Mouse (Mus musculus) limb, embryonic 11.5 days (tissue): ENCODE data around the gene Ddx41. TPM values are rescaled to one million over a fixed set of nuclear protein-coding genes. Genes with fewer than 3 reads are reported as not detected.
A peak's percentile ranks its signal among the peaks of the same experiment; 100 is the strongest.

ENCODE experiments used
- ATAC-seq: fragments of 200-750 bp; cut with Nextera tagmentation; 2 replicates; pipeline ENCODE4 v1.8.0; 2017; ENCODE audit warnings: low read depth; ENCODE audit not compliant: insufficient number of reproducible peaks, low FRiP score, low TSS enrichment
- DNase-seq: peaks from one replicate; pipeline ENCODE4 v3.0.0-alpha.2; 2015; ENCODE audit warnings: low spot score
- H3K27ac ChIP-seq: fragments of 300-500 bp; sonication (generic); replicated peaks from 2 replicates; pipeline ENCODE4 v1.5.1; 2014; ENCODE audit warnings: low read depth, mild to moderate bottlenecking, low read length
- H3K27me3 ChIP-seq: fragments of 300-500 bp; sonication (generic); 2 replicates; pipeline ENCODE4 v1.6.1; 2014; ENCODE audit warnings: mild to moderate bottlenecking, low read length, mixed read lengths; ENCODE audit not compliant: control insufficient read depth, insufficient read depth
- H3K36me3 ChIP-seq: fragments of 300-500 bp; sonication (generic); 2 replicates; pipeline ENCODE4 v1.6.1; 2014; ENCODE audit warnings: mild to moderate bottlenecking, low read length, moderate library complexity, mixed read lengths; ENCODE audit not compliant: control insufficient read depth, insufficient read depth
- H3K4me1 ChIP-seq: fragments of 300-500 bp; sonication (generic); 2 replicates; pipeline ENCODE4 v1.6.1; 2014; ENCODE audit warnings: low read length, mixed read lengths; ENCODE audit not compliant: control insufficient read depth, insufficient read depth
- H3K4me2 ChIP-seq: fragments of 300-500 bp; sonication (generic); 2 replicates; pipeline ENCODE4 v1.6.1; 2014; ENCODE audit warnings: low read depth, mild to moderate bottlenecking, moderate library complexity; ENCODE audit not compliant: severe bottlenecking
- H3K4me3 ChIP-seq: fragments of 300-500 bp; sonication (generic); 2 replicates; pipeline ENCODE4 v1.5.1; 2014; ENCODE audit warnings: low read depth, low read length
- H3K9ac ChIP-seq: fragments of 300-500 bp; sonication (generic); 2 replicates; pipeline ENCODE4 v1.6.1; 2014; ENCODE audit warnings: mild to moderate bottlenecking, low read length
- H3K9me3 ChIP-seq: fragments of 300-500 bp; sonication (generic); 2 replicates; pipeline ENCODE4 v1.6.1; 2016; ENCODE audit warnings: low read length; ENCODE audit not compliant: control insufficient read depth
- WGBS: fragments of 180-500 bp; shearing (Covaris S2); extraction: QIAGEN DNeasy Blood & Tissue Kit; methylation state at CpG from one replicate; pipeline ENCODE4 v1.1.7; 2014; 5-methylcytosine and 5-hydroxymethylcytosine counted together
- microRNA-seq: library from miRNA; unstranded; fragments of <30 nt; microRNA quantifications from one replicate; pipeline ENCODE4, GENCODE M21; 2016
- polyA plus RNA-seq: library from polyadenylated mRNA; unstranded; fragments of >200 nt; fragmentation: Nextera tagmentation; extraction: Ambion mirVana; gene quantifications from 2 replicates; pipeline ENCODE4 v1.2.1, GENCODE M21; 2014

Gene Ddx41
- polyA plus RNA-seq, 1 experiment from 2014 or later, result 84.0 TPM

GRCm38 (mm10) chr13:55483593-55483992, 52.9 kb downstream of the Ddx41 start:
- H3K36me3 ChIP-seq, result peaks cover 38% of the 10 kb centered on the region
- H3K9ac ChIP-seq, result no peak overlapping the region
- no peak overlapping the region for H3K27ac ChIP-seq
- 72% methylated on average over 15 of the region's 15 CpGs for WGBS
- H3K9me3 ChIP-seq, result no peaks in the 10 kb centered on the region
- H3K4me1 ChIP-seq, result peaks cover 37% of the 10 kb centered on the region
- no peak overlapping the region for H3K4me3 ChIP-seq
- H3K27me3 ChIP-seq, result no peaks in the 10 kb centered on the region
- H3K4me2 ChIP-seq, result no peak overlapping the region
- peak; percentile 46 for DNase-seq
- no peak for ATAC-seq

DNA sequence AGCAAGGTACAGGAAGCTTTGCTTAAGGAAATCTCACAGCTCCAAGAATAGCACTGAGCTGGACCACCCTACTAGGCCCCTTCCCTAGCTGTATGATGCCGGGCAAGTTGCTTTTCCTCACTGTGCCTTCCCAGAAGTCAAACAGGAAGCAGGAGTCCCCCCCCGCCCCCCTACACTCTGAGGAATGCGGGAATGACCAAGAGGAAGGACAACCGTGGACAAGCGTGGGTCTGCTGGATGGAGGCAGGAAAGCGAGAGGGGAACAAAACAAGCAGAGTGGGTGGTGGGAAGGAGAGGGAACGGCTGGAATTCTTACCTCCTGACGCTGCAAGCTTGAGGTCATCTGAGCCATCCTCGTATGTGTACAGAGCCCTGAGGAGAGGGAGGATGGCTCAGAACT, 53.4 kb downstream of the Ddx41 start:
- peaks cover 34% of the 10 kb centered on the region for H3K4me1 ChIP-seq
- no peak overlapping the region for H3K9ac ChIP-seq
- H3K4me2 ChIP-seq, result no peak overlapping the region
- no peaks in the 10 kb centered on the region for H3K27me3 ChIP-seq
- WGBS, result 66% methylated on average over 9 of the region's 9 CpGs
- no peaks in the 10 kb centered on the region for H3K9me3 ChIP-seq
- H3K4me3 ChIP-seq, result no peak overlapping the region
- peaks cover 38% of the 10 kb centered on the region for H3K36me3 ChIP-seq
- no peak overlapping the region for H3K27ac ChIP-seq
- ATAC-seq (no peak), DNase-seq (no peak)

- no peak for DNase-seq
- H3K27ac ChIP-seq, result no peak overlapping the region
- ATAC-seq, result no peak
Observed at GRCm38 (mm10) chr13:55482542-55482941, 53.9 kb downstream of the Ddx41 start.

More at GRCm38 (mm10) chr13:55482542-55482941, 53.9 kb downstream of the Ddx41 start:
- no peak overlapping the region for H3K9ac ChIP-seq
- 86% methylated on average over 7 of the region's 7 CpGs for WGBS
- H3K27me3 ChIP-seq, result no peaks in the 10 kb centered on the region
- no peaks in the 10 kb centered on the region for H3K9me3 ChIP-seq
- H3K4me2 ChIP-seq, result no peak overlapping the region
- H3K36me3 ChIP-seq, result peaks cover 38% of the 10 kb centered on the region
- H3K4me1 ChIP-seq, result peaks cover 34% of the 10 kb centered on the region
- H3K4me3 ChIP-seq, result no peak overlapping the region

Small RNAs within 50 kb of the gene (microRNA-seq; reads per million reads assigned to microRNA genes)
- gene Mir6945, result 3.7 reads per million, percentile 4 among the genes with 10 or more reads in this experiment

Other genes with a start within 250 kb of the Ddx41 start
- 416 and 451 TPM in 2 replicates for gene Prelid1, start 216.2 kb downstream of the Ddx41 start, polyA plus RNA-seq
- gene Rab24, start 214.7 kb downstream of the Ddx41 start, polyA plus RNA-seq, result 90.6 and 97.4 TPM in 2 replicates
- gene Mxd3, start 206.8 kb downstream of the Ddx41 start, polyA plus RNA-seq, result 23.7 and 28.9 TPM in 2 replicates
- gene Lman2, start 173.9 kb downstream of the Ddx41 start, polyA plus RNA-seq, result 85.3 and 88.7 TPM in 2 replicates
- gene Rgs14, start 166.9 kb downstream of the Ddx41 start, polyA plus RNA-seq, result 0.57 and 0.97 TPM in 2 replicates
- not detected in 2 replicates for gene Slc34a1, start 138.5 kb downstream of the Ddx41 start, polyA plus RNA-seq
- gene Pfn3, start 121.4 kb downstream of the Ddx41 start, polyA plus RNA-seq, result not detected in 2 replicates
- gene F12, start 109.9 kb downstream of the Ddx41 start, polyA plus RNA-seq, result 0.17 TPM in 1 of 2 replicates, not detected in the other
- gene Grk6, start 91.6 kb downstream of the Ddx41 start, polyA plus RNA-seq, result 60.4 and 68.2 TPM in 2 replicates
- 1.1 and 1.6 TPM in 2 replicates for gene Prr7, start 72.4 kb downstream of the Ddx41 start, polyA plus RNA-seq
- 299 and 318 TPM in 2 replicates for gene Dbn1, start 48.5 kb downstream of the Ddx41 start, polyA plus RNA-seq
- 154 and 155 TPM in 2 replicates for gene Pdlim7, start 23.0 kb downstream of the Ddx41 start, polyA plus RNA-seq
- gene Dok3, start 7.4 kb downstream of the Ddx41 start, polyA plus RNA-seq, result 1.6 and 2.7 TPM in 2 replicates
- gene Fam193b, start 34.5 kb upstream of the Ddx41 start, polyA plus RNA-seq, result 47.8 and 50.7 TPM in 2 replicates
- gene Tmed9, start 37.1 kb upstream of the Ddx41 start, polyA plus RNA-seq, result 54.9 and 60.9 TPM in 2 replicates
- 16.9 and 21.3 TPM in 2 replicates for gene B4galt7, start 63.2 kb upstream of the Ddx41 start, polyA plus RNA-seq
- gene Caml, start 86.3 kb upstream of the Ddx41 start, polyA plus RNA-seq, result 53.8 and 56.3 TPM in 2 replicates
- 60.8 and 61.8 TPM in 2 replicates for gene Ddx46, start 98.4 kb upstream of the Ddx41 start, polyA plus RNA-seq
- gene B230219D22Rik, start 156.5 kb upstream of the Ddx41 start, polyA plus RNA-seq, result 75.6 and 84.4 TPM in 2 replicates
- 85.9 and 91.7 TPM in 2 replicates for gene Txndc15, start 178.0 kb upstream of the Ddx41 start, polyA plus RNA-seq
- gene Pcbd2, start 190.7 kb upstream of the Ddx41 start, polyA plus RNA-seq, result 44.7 and 44.9 TPM in 2 replicates
- gene Catsper3, start 247.9 kb upstream of the Ddx41 start, polyA plus RNA-seq, result 0.19 TPM in 1 of 2 replicates, not detected in the other